Mouse (Mus musculus): ENCODE measurements at regions not wholly inside any gene's neighbourhood (a gene's known extent, or its start where the extent isn't known, plus 50 kb on each side); places are given as distances from the start of the nearest gene placed in this dataset.
A peak's percentile ranks its signal among the peaks of the same experiment; 100 is the strongest.

DNA sequence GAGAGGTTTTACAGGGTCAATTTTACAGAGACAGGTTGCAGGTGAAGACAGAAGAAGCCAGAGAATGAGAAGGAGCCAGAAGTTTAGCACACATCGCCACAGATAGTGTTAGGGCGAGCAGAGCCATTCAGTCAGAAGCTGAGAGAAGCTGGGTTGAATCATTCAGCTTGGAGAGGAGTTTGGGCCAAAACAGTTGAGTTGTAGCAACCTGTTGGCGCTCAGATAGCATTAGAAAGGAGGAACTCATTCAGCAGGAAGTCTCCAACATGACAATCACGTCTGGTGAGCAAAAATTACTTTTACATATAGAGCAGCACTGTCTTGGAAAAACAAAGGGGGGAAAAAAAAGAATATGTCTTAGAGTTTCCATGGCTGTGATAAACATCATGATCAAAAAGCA, 53.2 kb downstream of the Fam43a start:
- intact Hi-C loops (cut with DNase I) = loop anchor here (5.0 kb wide), 1 partner anchor 50 kb away; no protein-coding TSS in a partner anchor

DNA sequence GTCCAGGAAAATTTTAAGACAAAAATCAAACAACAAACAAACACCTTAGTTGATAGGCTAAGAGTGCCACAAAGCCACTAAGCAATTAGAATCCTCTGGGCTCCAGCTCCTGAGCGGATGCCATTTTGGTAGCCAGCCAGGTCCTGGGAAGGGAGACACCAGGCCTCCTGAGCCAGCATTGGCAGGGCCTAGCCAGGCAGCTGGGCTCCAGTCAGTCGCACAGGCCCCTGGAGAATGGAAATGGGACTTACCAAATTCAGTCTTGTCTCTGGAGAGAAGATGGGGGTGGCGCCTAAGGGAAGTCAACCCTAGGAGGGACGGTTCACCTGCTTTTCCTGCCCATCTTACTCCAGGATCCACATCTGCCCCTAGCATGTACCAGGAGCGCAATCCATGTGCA, 54.3 kb downstream of the Fam43a start:
- DNase-seq (ENCODE audit: extremely low spot score in 1 of 2, low spot score in 2 of 2) = peak; percentile 59 to 74
- intact Hi-C loops (cut with DNase I) = loop anchor here (5.0 kb wide), 1 partner anchor 52 kb away; no protein-coding TSS in a partner anchor

More for the DNA sequence above, 53.2 kb downstream of the Fam43a start:
- no peak for DNase-seq (ENCODE audit: extremely low spot score in 1 of 2, low spot score in 2 of 2)

DNA sequence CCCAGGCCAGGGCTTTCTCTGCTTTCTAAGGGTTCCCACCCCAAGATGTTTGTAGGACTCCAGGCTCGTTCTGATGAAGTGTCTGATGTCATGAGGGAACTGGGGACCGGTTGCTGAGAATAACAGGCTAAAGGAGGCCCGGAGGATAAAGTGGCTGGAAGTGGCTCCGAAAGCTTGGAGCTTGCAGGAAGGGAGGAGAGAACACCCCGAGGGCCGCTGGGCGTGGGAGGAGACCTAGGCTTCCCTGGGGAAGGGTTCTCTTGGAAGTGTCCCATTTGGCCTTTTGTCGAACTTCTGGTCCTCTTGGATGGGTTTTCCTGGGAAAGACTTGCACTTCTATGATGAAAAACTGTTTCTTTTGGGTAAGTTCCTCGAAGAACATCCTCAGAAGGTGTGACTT, 54.7 kb downstream of the Fam43a start:
- intact Hi-C loops (cut with DNase I) = loop anchor here (5.0 kb wide), 1 partner anchor 52 kb away; no protein-coding TSS in a partner anchor
- DNase-seq (ENCODE audit: extremely low spot score in 1 of 2, low spot score in 2 of 2) = no peak

DNA sequence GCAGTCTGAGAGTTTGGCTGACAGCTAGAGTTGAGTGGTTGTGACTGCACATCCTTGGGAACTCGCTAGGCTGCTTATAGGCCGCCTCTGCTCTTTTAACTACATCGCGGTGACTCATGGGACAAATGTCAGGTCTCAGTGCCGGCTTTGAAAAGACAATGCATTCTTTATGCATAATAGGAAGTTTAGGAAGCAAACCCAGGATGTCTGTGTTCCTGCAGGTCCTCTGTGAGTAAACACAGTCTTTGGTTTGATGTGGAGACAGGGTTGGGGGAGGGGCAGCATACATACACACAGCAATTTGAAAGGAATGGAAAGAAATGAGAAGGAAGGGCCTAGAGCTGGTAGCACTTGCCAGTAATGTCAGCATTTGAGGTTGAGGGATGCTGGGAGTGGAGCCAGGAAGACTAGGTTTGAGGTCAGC, 56.3 kb downstream of the Fam43a start:
- intact Hi-C loops (cut with DNase I) = no loop called here
- DNase-seq (ENCODE audit: extremely low spot score in 1 of 2, low spot score in 2 of 2) = peak in 1 of 2 experiments; percentile 72

DNA sequence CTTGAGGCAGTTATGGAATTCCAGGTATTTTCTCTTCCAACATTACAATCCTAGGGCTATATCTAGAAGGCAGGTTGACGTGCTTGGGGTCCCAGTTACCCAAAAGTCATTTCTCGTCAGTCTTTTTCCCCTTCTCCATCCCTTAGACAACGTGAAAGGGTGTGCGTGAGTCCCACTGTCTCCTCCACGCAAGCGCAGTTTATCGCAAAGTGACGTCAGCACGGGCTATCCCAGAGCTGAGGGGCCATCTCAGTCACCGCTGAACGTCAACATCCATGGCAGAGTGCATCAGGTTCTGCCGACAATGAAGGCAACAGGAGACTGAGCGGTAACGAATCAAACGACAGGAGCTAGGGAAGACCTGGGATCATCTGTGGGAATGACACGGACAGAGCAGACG, 57.4 kb downstream of the Fam43a start:
- intact Hi-C loops (cut with DNase I) = no loop called here
- no peak for DNase-seq (ENCODE audit: extremely low spot score in 1 of 2, low spot score in 2 of 2)

DNA sequence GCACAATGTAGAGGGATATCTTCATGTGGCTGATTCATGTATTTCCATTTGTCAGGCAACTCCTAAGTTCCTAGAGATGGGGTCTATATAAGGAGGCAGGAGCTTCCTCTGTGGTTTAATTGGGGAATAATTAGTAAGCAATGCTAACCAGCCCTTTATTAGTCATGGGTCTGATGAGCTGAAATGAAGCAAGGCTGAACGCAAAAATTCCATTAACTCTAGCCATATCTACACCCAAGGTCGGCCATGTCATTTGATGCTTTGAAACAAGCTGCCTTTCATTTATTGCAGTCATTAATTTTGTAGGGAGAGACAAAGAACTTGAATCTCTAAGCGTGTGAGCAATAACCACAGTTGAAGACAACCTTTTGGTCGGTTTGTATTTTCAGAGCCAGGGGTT, 59.4 kb downstream of the Fam43a start:
- DNase-seq (ENCODE audit: extremely low spot score in 1 of 2, low spot score in 2 of 2) = no peak
- intact Hi-C loops (cut with DNase I) = no loop called here

DNA sequence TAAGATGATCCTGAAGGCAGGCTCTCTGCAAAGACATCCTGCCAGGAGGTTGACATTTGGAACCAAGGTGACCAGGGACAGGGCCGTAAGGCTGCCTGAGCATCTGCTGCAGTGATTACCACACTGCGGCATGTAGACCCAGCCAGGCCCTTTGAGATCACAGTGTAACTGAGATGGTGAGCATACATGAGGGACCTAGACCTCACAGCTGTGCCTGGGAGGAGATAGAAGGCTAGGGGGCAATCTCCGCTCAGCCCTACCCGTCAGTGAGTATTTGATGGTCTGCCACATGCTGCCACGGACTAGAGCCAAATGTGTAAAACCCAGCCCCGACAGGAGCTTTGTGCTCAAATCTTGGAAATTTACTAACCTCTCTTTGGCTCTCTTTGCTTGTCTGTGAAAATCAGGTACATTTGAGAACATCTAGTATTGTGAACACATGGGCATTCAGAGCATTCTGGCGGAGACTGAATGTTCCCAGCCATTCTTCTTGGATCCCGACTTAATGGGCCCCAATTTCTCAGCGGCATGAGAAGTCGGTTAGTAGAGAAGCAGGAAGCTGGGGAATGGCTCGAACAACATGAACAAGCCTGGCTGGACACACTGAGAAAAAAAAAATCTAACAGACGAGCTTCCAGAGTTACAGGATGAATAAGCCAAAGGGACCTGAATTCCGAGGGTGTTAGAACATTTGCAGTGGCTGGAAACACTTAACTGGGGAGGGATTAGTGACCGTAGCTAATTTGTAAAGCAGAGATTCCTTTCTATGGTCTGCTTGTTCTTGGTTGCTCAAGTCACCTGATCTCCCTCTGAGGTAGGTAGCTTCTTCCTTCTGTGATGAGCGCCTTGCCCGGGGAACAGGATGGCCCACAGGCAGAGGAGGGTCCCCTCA, 61.8 kb downstream of the Fam43a start:
- intact Hi-C loops (cut with DNase I) = no loop called here
- DNase-seq (ENCODE audit: extremely low spot score in 1 of 2, low spot score in 2 of 2) = peak in 1 of 2 experiments; percentile 40

DNA sequence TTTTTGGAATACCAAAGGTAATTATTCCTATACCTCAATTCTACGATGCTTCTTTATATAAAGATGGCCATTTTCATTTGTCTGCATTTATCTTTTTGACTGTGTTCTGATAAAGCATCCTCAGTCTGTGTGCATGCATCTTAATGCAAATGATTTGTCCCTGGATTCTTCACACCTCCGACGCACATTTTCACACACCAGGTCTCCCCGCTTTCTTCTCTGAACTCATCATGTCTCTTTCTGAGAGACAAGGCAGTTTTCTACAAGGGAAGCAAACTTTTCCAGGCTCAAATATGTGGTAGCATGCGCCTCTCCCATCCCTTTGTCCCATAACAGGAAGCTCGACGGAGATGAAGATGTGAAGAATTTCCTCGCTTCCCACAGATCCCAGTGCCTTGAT, 63.5 kb downstream of the Fam43a start:
- intact Hi-C loops (cut with DNase I) = no loop called here
- DNase-seq (ENCODE audit: extremely low spot score in 1 of 2, low spot score in 2 of 2) = no peak

DNA sequence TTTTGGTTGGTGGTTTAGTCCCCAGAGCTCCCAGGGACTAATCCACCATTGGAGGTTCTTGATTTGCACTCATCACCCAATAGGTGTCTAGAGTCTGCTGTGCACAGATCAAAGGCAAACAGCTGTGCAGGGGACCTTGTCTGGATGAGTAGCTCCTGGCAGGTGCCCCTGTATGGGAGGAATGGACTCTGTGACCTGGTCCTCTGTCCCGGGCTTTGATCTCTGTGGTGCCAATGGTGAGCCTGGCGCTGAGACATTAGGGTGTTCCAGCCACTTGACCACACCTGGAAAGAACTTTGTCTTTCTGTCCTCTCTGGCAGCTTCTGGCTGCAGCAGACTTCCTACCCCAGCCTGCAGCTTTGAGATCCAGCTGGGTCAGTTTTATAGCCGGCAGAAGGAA, 64.4 kb downstream of the Fam43a start:
- intact Hi-C loops (cut with DNase I) = no loop called here
- DNase-seq (ENCODE audit: extremely low spot score in 1 of 2, low spot score in 2 of 2) = no peak

DNA sequence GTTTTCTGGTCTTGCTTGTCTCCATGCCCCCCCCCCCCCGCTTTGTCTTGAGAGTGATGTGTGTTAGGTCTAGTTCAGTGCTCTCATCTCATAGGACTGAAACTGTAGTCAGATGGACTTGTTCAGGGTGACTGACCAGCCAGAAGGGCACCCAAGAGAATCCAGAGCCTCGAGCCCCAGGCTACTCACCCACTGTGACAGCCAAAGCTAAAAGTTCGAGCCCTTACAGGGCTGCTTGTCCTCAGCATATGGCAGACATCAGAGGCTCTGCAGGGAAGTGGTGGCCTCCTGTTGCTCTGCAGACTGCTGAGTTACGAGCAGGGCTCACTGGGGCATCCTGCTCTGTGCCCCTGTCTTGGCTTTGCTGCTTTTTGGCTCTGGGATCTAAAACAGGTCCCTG, 64.9 kb downstream of the Fam43a start:
- intact Hi-C loops (cut with DNase I) = no loop called here
- no peak for DNase-seq (ENCODE audit: extremely low spot score in 1 of 2, low spot score in 2 of 2)

DNA sequence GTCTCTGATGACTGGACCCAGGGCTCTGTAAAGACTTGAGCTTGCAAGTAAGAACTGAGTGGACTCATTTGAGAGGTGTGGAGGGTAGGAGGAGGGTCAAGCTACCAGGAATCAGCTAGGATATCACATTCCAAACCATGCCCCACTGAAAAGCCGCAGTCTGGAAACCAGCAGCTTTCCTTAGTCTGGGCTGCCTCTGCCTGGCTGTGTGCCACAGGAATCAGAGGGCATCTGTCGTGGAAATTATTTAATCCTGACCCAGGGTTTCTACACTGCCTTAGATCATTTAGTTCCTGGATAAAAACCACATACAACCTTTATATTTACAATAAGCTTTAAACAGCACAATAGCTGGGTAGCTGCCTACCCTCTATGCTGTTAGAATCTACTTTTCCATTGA, 66.4 kb downstream of the Fam43a start:
- intact Hi-C loops (cut with DNase I) = no loop called here
- no peak for DNase-seq (ENCODE audit: extremely low spot score in 1 of 2, low spot score in 2 of 2)

DNA sequence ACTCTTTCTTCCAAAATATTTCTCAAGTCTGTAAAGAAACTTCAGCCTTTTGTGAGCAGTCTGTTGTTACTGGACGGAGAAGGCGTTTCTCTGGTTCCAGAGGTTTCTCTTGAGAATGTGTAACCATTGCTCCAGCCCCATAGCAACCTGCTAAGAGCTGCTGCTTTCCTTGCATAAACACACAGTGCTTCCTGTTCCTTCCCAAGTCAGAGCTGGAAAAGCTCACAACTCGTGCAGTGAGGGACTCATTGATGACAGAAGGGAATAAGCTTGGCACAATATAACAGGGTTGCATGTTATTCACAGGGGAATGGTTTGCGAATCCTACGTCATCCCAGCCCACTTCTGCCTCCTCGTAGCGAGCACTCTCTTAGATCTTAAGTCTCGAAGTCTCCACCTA, 70.4 kb downstream of the Fam43a start:
- intact Hi-C loops (cut with DNase I) = no loop called here
- DNase-seq (ENCODE audit: extremely low spot score in 1 of 2, low spot score in 2 of 2) = no peak

DNA sequence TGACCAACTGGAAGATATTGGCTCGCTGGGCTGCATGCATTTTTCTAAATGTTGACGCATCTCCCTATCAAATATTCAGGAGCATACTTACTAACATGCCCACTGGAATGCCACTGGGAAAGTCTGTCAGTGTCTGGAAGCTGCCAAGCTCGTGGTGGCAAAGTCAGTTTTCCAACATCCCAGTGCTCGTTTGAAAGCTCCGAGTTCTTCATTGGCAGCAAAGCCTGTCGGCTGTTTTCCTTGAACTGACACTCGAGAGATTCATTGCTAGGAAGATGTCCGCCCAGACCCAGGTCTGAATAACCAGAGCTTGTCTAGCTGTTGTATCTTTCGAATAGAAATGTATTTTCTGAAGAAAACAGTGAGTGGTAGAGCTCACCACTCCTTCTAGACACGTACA, 72.1 kb downstream of the Fam43a start:
- intact Hi-C loops (cut with DNase I) = no loop called here
- no peak for DNase-seq (ENCODE audit: extremely low spot score in 1 of 2, low spot score in 2 of 2)

DNA sequence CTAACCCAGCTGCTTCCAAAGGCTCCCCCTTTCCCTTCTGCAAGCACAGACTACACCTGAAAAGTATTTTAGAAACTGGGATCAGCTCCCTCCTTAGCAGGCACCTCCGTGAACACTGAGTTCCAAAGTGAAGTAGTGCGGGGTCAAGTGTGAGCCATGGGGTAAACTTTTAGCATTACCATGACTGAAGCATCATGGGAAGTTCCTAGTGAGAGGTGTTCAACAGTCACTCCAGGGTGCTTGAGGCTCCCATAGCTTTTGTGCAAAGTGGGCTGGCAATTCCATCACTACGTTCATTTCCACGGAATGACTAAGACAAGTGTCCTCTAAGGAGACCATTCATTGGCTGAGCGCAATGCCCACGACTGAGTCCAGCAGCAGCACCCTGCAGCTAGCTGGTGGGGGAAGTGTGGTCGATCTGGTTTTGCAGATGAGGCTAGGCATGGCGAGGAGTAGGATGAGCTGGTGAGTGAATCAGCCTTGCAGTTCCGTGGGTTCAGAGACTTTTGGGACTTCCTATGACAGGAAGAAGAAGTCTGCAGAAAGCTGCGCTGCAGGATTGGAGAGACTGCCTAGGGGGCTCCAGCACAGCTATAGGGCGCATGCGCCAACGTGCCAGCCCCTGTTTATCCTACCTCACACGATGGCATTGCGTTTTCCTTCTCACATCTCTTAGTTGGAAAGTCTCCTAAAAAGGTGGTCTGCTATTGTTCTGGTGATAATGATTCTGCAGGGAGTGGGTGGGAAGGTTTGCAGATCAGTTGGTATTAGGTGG, 73.4 kb downstream of the Fam43a start:
- intact Hi-C loops (cut with DNase I) = no loop called here
- no peak for DNase-seq (ENCODE audit: extremely low spot score in 1 of 2, low spot score in 2 of 2)

DNA sequence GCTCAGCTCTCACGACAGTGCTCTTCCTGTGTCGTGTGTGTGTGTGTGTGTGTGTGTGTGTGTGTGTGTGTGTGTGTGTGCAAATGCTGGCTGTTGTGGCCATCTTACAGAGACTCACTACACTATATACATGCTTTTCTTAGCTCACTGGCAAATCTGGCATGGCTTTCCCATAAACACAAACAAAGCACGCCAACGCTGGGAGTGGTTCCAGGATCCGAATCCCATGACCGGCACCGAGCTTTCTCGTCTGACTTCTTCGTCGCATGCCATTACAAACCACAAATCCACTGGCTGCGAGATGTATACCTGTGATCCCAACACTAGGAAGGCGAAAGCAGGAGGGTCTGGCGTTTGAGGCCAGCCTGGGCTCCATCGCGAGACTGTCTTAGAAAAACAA, 74.1 kb downstream of the Fam43a start:
- DNase-seq (ENCODE audit: extremely low spot score in 1 of 2, low spot score in 2 of 2) = no peak
- intact Hi-C loops (cut with DNase I) = no loop called here

DNA sequence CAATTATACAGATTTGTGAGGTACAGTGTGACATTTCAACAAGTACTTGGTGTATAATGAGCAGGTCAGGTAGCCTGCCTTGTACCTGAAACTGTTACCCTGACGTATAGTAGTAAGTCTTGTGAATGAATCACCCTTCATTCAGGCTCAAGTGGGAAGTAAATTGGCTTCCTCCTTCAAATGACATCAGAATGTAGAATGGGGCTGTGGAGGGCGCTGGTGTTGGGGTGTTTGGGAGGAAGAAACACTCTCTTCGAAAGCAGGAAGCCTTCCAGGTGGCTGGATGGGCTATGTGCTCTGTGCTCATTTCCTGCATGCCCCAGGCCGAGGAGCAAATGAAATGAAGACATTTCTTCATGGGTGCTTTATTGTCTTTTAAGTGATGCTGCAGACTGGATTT, 76.3 kb downstream of the Fam43a start:
- intact Hi-C loops (cut with DNase I) = no loop called here
- no peak for DNase-seq (ENCODE audit: extremely low spot score in 1 of 2, low spot score in 2 of 2)

DNA sequence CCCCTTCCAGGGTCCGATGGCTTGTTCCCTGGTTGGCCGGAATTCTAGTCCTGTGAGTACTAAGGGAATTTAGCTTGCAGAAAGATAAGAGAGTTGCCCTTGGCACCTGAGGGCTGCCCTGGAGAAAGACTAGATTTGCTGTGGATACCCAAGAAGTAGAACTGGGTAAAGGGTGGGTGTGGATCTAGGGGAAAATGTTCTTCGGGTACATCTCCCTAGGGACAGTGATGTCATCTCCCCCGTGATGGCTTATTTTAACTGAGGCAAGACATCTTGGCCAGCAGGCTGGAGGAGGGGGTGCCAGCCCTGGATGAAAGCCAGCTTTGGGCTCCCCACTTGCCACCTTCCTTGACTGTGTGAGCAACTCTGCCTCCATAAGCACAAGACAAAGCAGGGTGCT, 77.5 kb downstream of the Fam43a start:
- intact Hi-C loops (cut with DNase I) = no loop called here
- DNase-seq (ENCODE audit: extremely low spot score in 1 of 2, low spot score in 2 of 2) = no peak

DNA sequence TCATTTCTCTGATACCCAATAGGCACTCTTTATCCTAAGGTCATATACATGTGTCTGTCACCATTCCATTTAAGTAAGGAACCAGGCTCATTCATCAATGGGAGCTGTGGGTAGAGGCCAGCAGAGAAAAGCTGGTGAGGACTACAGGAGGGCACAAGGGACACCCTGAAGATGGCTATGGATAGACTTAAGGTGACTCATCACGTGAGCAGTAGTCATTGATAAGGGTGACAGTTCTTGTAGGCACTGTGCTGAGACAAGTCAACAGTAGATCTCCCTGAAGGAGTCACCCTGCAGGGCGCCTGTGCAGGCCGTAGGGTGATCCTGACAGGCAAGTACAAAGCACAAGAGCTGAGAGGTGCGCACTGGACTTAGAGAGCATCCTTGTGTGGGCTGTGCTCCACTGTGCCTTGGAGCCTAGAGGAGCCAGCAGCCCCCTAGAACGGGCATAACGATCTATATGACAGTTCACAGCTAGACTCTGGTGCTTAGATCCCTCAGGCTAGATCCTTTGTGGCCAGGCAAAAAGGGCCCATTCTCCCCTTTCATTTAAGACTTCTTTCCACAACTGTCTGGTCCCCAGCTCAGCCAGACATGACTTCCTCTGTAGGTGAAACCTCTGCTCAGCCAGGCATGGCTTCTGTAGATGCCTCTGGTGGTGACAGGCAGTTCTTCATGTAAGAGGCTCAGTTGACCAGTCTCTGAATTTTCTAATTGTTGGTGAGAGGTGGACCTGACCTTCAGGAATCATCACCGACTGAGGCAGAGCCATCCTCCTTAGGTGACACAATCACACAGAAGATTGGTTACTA, 78.6 kb downstream of the Fam43a start:
- DNase-seq (ENCODE audit: extremely low spot score in 1 of 2, low spot score in 2 of 2) = no peak
- intact Hi-C loops (cut with DNase I) = no loop called here
